Mouse (Mus musculus): ENCODE results near the gene Fancg.

Fancg gene

GRCm38 (mm10) chr4:43010161-43011038 lies at the start of gene Fancg:
Fancg (minus strand) TSS chr4:43010506.
- DNase-seq (ENCODE audit: low spot score in 2 of 2) = peak; percentile 56 to 57

DNA sequence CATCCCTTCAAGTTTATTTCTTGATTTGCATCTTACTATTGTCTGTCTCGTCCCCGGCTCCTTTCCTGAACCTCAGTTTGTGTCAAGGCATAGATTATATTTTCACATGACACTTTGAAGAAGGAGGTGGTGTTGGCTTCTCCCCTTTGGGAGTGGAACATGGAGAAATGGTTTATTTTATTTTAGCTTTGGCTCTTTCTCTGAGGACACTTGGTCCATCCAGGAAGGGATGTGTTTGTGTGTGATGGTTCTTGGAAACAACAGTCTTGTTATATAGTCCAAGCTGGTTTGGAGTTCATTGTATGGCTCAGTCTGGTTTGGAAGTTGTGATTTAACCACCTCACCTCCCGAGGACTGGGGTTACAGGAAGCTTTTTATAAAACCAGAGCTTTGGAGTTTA lies 49.4 kb upstream of the Fancg start:
- DNase-seq (ENCODE audit: low spot score in 2 of 2) = no peak

GRCm38 (mm10) chr4:43058753-43059654 lies 48.7 kb upstream of the Fancg start, which contains the start of gene Unc13b:
Unc13b (plus strand) TSS chr4:43058953.
- DNase-seq (ENCODE audit: low spot score in 2 of 2) = peak; percentile 22 to 70

DNA sequence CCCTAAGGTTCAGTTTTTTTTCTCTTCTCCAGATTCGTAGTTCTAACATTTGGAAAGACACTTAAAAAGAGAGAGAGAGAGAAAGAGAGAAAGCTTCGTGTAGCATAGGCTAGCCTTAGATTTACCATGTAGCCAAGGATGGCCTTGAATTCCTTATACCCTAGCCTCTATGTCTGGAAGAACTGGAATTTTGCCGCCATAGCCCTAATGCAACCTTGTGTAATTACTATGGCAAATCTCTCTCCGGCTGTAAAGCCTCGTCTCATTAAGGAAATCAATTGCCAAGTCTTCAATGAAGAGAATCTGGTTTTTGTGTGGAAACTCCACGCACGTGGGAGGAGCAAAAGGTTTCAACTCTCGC lies 48.1 kb upstream of the Fancg start:
- no peak for DNase-seq (ENCODE audit: low spot score in 2 of 2)

GRCm38 (mm10) chr4:43057654-43058053 lies 47.3 kb upstream of the Fancg start:
- no peak for DNase-seq (ENCODE audit: low spot score in 2 of 2)

DNA sequence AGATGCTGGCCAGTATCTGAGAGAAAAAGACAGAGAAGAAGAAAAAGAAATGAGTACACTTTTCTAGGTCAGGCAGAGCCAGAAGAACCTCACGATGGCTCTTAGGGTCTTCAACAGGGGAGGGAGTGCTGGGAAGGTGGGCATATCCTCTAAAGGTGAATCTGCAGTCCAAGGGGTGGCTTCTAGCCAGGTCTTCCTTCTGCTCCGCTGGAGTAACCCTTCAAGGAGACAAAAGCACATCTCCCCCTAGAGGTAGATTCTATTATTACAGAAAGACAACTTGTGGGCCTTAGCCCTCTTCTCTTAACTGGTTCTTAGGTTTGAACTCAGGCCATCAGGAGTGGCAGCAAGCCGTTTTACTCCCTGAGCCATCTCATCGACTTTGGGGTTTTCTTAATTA lies 42.3 kb upstream of the Fancg start:
- peak; percentile 32 to 33 for DNase-seq (ENCODE audit: low spot score in 2 of 2)

DNA sequence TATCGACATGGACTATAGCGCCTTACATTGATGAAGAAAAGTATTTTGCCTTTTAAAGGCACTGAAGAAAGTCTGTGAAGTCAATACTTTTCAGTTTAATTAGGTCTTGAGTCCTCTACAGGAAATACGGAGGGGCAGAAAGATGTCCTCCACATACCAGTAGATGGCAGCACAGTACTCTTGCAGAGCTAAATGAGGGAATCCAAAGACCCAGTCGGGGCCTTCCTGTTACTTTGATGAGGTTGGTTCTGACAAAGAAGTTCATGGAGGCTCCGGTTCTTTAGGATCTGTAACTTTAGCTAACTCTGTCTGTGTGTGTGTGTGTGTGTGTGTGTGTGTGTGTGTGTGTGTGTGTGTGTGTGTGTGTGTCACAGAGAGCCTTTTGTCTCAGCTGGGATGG lies 36.9 kb upstream of the Fancg start:
- DNase-seq (ENCODE audit: low spot score in 2 of 2) = peak; percentile 67 to 78

DNA sequence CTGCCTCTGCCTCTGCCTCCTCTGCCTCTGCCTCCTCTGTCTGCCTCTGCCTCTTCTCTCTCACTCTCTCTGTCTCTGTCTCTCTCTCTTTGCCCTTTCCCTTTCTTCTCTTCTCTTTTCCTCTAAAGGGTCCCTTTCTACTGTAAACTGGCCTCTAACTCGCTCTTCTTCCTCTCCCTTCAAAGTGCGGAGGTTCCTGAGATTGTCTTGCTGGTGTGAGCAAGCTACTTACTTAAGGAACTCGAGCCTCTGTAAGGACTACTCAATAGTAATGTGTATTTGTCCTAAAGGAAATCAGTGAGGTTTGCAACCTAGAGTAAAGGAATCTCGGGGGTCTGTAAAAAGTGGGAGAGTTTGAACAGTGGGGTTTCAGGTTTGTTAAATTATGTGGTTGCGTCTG lies 36.3 kb upstream of the Fancg start:
- no peak for DNase-seq (ENCODE audit: low spot score in 2 of 2)

GRCm38 (mm10) chr4:43045659-43046302 lies 35.5 kb upstream of the Fancg start, which contains the start of gene Fam214b:
Fam214b (minus strand) TSS chr4:43046220.
- DNase-seq (ENCODE audit: low spot score in 2 of 2) = peak; percentile 94 to 95

GRCm38 (mm10) chr4:43045285-43045658 lies 35.0 kb upstream of the Fancg start:
- no peak for DNase-seq (ENCODE audit: low spot score in 2 of 2)

DNA sequence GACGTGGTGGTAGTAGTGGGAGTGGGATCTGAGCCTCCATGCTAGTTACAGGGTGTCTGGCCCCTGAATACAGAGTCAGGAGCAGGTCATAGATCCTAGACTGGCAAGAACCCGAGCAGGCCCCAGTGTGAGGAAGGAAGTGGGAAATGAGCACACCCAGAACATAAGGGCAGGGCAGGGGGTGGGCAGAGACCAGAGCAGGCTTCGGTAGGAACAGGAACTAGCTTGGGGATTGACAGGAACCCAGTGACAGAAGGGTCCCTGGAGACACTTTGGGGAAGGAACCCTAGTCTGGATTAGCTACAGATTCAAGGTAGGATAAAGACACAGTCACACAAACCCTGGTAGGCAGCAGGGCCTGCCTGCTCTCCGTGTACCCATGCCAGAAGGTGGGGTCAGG lies 34.4 kb upstream of the Fancg start:
- DNase-seq (ENCODE audit: low spot score in 2 of 2) = no peak

GRCm38 (mm10) chr4:43043644-43044357 lies 33.5 kb upstream of the Fancg start:
- DNase-seq (ENCODE audit: low spot score in 2 of 2) = peak; percentile 20 to 77

- DNase-seq (ENCODE audit: low spot score in 2 of 2) = no peak
Observed at GRCm38 (mm10) chr4:43040881-43041547, 30.7 kb upstream of the Fancg start.

DNA sequence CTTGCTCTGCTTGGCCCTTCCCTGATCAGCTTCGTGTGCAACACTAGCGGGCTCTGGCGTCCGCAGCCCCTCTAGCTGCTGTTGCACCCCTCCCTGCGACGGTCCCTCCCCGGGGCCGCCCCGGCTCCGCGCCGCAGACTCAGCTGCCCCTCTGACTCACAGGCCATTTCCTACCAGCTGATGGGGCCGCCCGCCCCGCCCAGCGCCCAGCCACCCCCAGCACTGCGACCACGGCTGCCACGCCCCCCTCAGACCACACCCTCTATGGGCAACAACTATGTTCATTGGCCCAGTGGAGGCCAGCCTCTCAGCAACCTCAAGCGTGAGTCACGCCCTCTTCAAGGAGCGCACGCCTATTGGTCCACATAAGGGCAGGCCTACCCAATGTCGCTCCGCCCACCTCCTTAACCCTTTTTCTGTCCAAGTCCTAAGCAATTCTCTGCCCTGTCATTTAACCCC lies 29.8 kb upstream of the Fancg start:
- DNase-seq (ENCODE audit: low spot score in 2 of 2) = peak; percentile 96 to 98

DNA sequence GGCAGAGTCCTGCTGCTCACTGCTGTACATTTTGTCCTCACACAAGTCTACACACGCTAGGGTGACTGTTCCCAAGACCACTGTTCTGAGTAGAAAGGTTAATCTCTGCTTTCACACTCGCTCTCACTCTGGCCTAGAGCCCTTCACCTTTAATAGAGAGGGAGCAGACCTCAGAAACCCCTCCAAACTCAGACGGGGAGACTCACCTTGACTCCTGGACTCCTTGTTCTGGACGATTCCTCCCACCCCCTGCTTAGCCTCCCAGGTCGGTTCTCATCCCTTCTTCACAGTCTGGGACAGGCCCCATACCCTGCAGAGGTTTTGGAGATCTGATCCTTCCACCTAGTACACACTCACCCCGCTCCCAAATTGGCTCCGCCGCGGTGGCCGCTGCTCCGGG lies 29.3 kb upstream of the Fancg start:
- DNase-seq (ENCODE audit: low spot score in 2 of 2) = no peak

DNA sequence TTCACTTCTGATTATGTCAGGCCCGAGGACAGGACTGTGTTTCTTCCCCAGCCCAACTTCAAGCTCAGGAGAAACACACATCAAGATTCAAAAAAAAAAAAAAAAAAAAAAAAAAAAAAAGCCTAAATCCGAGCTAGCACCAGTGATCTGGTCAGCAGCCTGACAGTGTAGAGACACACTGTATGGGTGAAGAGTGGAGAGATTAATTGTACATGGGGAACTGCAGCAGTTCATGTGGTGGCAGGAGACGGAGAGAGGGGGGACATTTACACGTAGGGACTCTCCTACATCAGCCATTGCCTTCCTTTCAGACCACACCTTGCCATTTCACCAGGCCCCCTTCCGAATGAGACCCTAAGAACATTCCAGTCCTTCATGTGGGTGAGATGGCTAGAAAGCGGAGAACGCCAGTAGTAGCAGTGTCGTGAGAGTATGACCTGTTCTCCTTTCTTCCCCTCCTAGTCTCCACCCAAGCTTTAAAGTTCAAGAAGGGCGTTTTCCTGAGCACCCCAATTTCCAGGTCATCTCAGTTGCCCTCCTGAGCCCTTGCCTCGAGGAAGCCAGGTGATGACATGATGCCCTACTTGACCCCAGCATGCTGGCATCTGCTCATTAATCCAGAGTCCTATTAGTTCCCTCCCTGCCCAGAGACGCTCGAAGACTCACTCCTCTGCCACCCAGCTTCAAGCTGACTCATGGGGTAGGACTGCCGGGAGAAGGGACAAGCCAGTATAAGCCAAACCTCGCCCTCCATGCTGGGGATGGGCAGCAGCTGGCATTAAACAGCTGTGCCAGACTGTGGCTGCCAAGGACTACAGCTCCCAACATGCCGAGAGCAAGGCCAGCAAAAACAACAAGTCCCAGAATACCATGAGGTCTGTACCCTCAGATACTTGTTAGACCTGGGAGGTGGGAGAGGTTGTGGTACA lies 28.5 kb upstream of the Fancg start:
- no peak for DNase-seq (ENCODE audit: low spot score in 2 of 2)

GRCm38 (mm10) chr4:43037860-43038566 lies 27.7 kb upstream of the Fancg start:
- DNase-seq (ENCODE audit: low spot score in 2 of 2) = no peak

DNA sequence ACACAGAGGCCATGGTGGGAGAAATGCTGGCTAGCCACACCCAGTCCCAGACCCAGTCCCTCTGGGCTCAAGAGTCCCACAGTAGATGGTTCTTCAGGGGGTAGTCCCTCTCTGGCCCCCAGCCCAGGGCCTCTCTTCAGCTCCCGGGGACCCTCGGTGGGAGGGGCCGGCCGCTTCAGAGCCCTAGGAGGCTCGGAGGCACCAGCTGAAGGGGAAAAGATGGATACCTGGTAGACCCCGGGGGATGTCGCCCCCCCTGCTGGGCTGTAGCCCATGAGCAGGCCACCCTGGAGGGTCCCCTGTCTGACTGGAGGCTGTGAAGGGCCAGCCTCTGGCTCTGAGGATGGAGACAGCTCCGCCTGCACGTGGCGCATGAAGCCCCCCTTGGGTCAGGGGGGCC lies 26.1 kb upstream of the Fancg start:
- DNase-seq (ENCODE audit: low spot score in 2 of 2) = no peak

- DNase-seq (ENCODE audit: low spot score in 2 of 2) = no peak
Observed at GRCm38 (mm10) chr4:43035851-43036250, 25.5 kb upstream of the Fancg start.

Measured in natural killer cell, adult 2 months (primary cell).